ENCODE assay signal across 8 mouse cellular contexts in genomic region chr5:37246138-37246910, GRCm38 (mm10). TPM values are rescaled to one million over a fixed set of nuclear protein-coding genes. Genes with fewer than 3 reads are reported as not detected.
DNase-seq lines count a peak whose midpoint lies in the region; ATAC-seq and TF ChIP-seq lines count a peak whose summit lies in the region.

No protein-coding gene starts in this region.

- H3K36me3 ChIP-seq in forebrain, embryonic 16.5 days (ENCODE audit: control insufficient read depth, insufficient read depth): no peaks in the 10 kb centered on the region
- H3K36me3 ChIP-seq in liver, embryonic 15.5 days (replicated peaks): no peaks in the 10 kb centered on the region
- H3K36me3 ChIP-seq in thymus, adult 2 months (ENCODE audit: control insufficient read depth, insufficient read depth, low read length): no peaks in the 10 kb centered on the region

- ATAC-seq in forebrain, embryonic 16.5 days: peak; percentile 51
- no peak for ATAC-seq in liver, embryonic 15.5 days (ENCODE audit: insufficient read depth)

- intact Hi-C loops in left cerebral cortex, adult 2 months (cut with DNase I): loop anchor here (2.0 kb wide), 1 partner anchor 42 kb away; no protein-coding TSS in a partner anchor
- intact Hi-C loops in left cerebral cortex, postnatal 25 days (cut with DNase I): no loop called here

- no peak for TF ChIP-seq CTCF in left cerebral cortex, adult 2 months (IDR thresholded peaks at IDR 0.05)
- no peak for TF ChIP-seq CTCF in thymus, adult 2 months (IDR thresholded peaks at IDR 0.05; ENCODE audit: borderline replicate concordance, control insufficient read depth, extremely low read depth, insufficient read depth, low read length, poor library complexity)

- no peak for TF ChIP-seq POLR2A in thymus, adult 2 months (IDR thresholded peaks at IDR 0.05; ENCODE audit: control insufficient read depth, extremely low read depth, insufficient read depth, low read length, poor library complexity)

- H3K4me1 ChIP-seq in forebrain, embryonic 16.5 days (replicated peaks; ENCODE audit: control insufficient read depth, insufficient read depth, low read length): peaks cover 71% of the 10 kb centered on the region
- H3K4me1 ChIP-seq in liver, embryonic 15.5 days (replicated peaks): peaks cover 7% of the 10 kb centered on the region
- H3K4me1 ChIP-seq in thymus, adult 2 months (replicated peaks; ENCODE audit: control insufficient read depth, insufficient read depth, low read length): peaks cover 7% of the 10 kb centered on the region; the same call in 1 of the 2 replicates

- no peaks in the 10 kb centered on the region for H3K9me3 ChIP-seq in forebrain, embryonic 16.5 days (ENCODE audit: control insufficient read depth, low read length)
- H3K9me3 ChIP-seq in liver, embryonic 15.5 days (replicated peaks): no peaks in the 10 kb centered on the region

- peaks cover 5% of the 10 kb centered on the region; the same call in 1 of the 2 replicates for H3K27me3 ChIP-seq in forebrain, embryonic 16.5 days (replicated peaks; ENCODE audit: control insufficient read depth, insufficient read depth, low read length)
- H3K27me3 ChIP-seq in liver, embryonic 15.5 days: peaks cover 67% of the 10 kb centered on the region
- peaks cover 6% of the 10 kb centered on the region; the same call in 1 of the 2 replicates for H3K27me3 ChIP-seq in thymus, adult 2 months (ENCODE audit: control insufficient read depth, insufficient read depth, low read length)

- peak in 1 of 2 experiments; percentile 41 for DNase-seq in left cerebral cortex, adult 2 months (ENCODE audit: extremely low spot score in 1 of 2, low spot score in 2 of 2)
- no peak for DNase-seq in left cerebral cortex, postnatal 25 days (ENCODE audit: low spot score in 2 of 2)
- peak; percentile 78 for DNase-seq in cerebellum, adult 11-12 months
- peak; percentile 58 for DNase-seq in thymus, adult 2 months
- DNase-seq in left cerebral cortex, adult 18-20 months (ENCODE audit: low spot score in 2 of 2): no peak
- DNase-seq in adipocyte (ENCODE audit: low spot score): no peak

- H3K4me3 ChIP-seq in left cerebral cortex, adult 2 months: peak overlapping the region; percentile 83
- H3K4me3 ChIP-seq in forebrain, embryonic 16.5 days (replicated peaks; ENCODE audit: low read length): peak overlapping the region; percentile 58
- peak overlapping the region; percentile 27 for H3K4me3 ChIP-seq in liver, embryonic 15.5 days (replicated peaks)
- peak overlapping the region; percentile 3; the same call in 1 of the 2 replicates for H3K4me3 ChIP-seq in thymus, adult 2 months (ENCODE audit: control insufficient read depth, insufficient read depth, low read length)

- peak overlapping the region; percentile 68 for H3K4me2 ChIP-seq in forebrain, embryonic 16.5 days (ENCODE audit: low read length)
- no peak overlapping the region for H3K4me2 ChIP-seq in liver, embryonic 15.5 days

- peak overlapping the region; percentile 79 for H3K9ac ChIP-seq in forebrain, embryonic 16.5 days (replicated peaks; ENCODE audit: low read depth, low read length)
- no peak overlapping the region for H3K9ac ChIP-seq in liver, embryonic 15.5 days

- H3K27ac ChIP-seq in left cerebral cortex, adult 2 months: peak overlapping the region; percentile 88
- peak overlapping the region; percentile 93 for H3K27ac ChIP-seq in forebrain, embryonic 16.5 days (ENCODE audit: low read length)
- no peak overlapping the region for H3K27ac ChIP-seq in liver, embryonic 15.5 days (replicated peaks)
- no peak overlapping the region for H3K27ac ChIP-seq in thymus, adult 2 months (ENCODE audit: control insufficient read depth, insufficient read depth, low read length)

- under 1% methylated on average over 31 of the region's 37 CpGs for WGBS in forebrain, embryonic 16.5 days
- 4% methylated on average over 37 of the region's 37 CpGs for WGBS in liver, embryonic 15.5 days (ENCODE audit: insufficient replicate concordance)
- WGBS in thymus, adult 2 months: 7% methylated on average over 37 of the region's 37 CpGs

RNA-seq across cellular contexts. Expression of gene Crmp1, which starts 4.6 kb away (rescaled TPM):
- 100 to 1,000 TPM; 186 to 190 TPM for total RNA-seq in left cerebral cortex, adult 2 months (2021)
- total RNA-seq in left cerebral cortex, postnatal 25 days (2021): 100 to 1,000 TPM; 210 to 213 TPM
- 915 and 954 TPM in 2 replicates for polyA plus RNA-seq in forebrain, embryonic 16.5 days (2015; fragmentation: Nextera tagmentation; extraction: Ambion mirVana)
- 1.0 and 1.6 TPM in 2 replicates for polyA plus RNA-seq in liver, embryonic 15.5 days (2015; fragmentation: Nextera tagmentation; extraction: Ambion mirVana)
- polyA plus RNA-seq in thymus, adult 2 months (2012; rRNA removed): 2.8 and 3.8 TPM in 2 replicates
- total RNA-seq in left cerebral cortex, adult 18-20 months (2021): 100 to 1,000 TPM; 164 to 181 TPM

Comparison
In these comparisons a context has a peak if more than half of its experiments do, and no peak if none do; other contexts are left out.
1. DNase-seq: peak in cerebellum, adult 11-12 months (single experiment) and thymus, adult 2 months (single experiment); none in left cerebral cortex, postnatal 25 days (0 of 2), left cerebral cortex, adult 18-20 months (0 of 2) and adipocyte (single experiment).
2. H3K27ac ChIP-seq: peak in left cerebral cortex, adult 2 months (single experiment) and forebrain, embryonic 16.5 days (single experiment); none in liver, embryonic 15.5 days (single experiment) and thymus, adult 2 months (single experiment).
3. H3K4me3 ChIP-seq: peak in every context shown above with its lines; median percentile 83 in left cerebral cortex, adult 2 months; 58 in forebrain, embryonic 16.5 days; 27 in liver, embryonic 15.5 days; 3 in thymus, adult 2 months.